Mouse (Mus musculus) neutrophil, adult 5-6 weeks (primary cell): Measurements from ENCODE around the gene Taar7e. TPM values are rescaled to one million over a fixed set of nuclear protein-coding genes. Genes with fewer than 3 reads are reported as not detected.

Experiments used
- total RNA-seq: library from RNA; stranded (forward); fragments of 200-1000 nt; gene quantifications from 2 replicates; pipeline ENCODE4 v1.2.3, GENCODE M21; 2017

Taar7e gene
- total RNA-seq, 1 experiment from 2014 or later = not detected

Other genes with a start within 250 kb of the Taar7e start
- not detected in 2 replicates for gene Slc18b1, start 240.6 kb upstream of the Taar7e start, total RNA-seq
- 83.7 and 93.7 TPM in 2 replicates for gene Vnn3, start 186.2 kb upstream of the Taar7e start, total RNA-seq
- gene Vnn1, start 142.9 kb upstream of the Taar7e start, total RNA-seq = 0.86 TPM in 1 of 2 replicates, not detected in the other
- gene Taar1, start 117.3 kb upstream of the Taar7e start, total RNA-seq = not detected in 2 replicates
- 0.61 TPM in 1 of 2 replicates, not detected in the other for gene Taar2, start 99.0 kb upstream of the Taar7e start, total RNA-seq
- gene Taar3, start 88.1 kb upstream of the Taar7e start, total RNA-seq = not detected in 2 replicates
- gene Taar4, start 77.1 kb upstream of the Taar7e start, total RNA-seq = not detected in 2 replicates
- gene Taar5, start 66.9 kb upstream of the Taar7e start, total RNA-seq = not detected in 2 replicates
- not detected in 2 replicates for gene Taar6, start 52.0 kb upstream of the Taar7e start, total RNA-seq
- not detected in 2 replicates for gene Taar7a, start 44.1 kb upstream of the Taar7e start, total RNA-seq
- not detected in 2 replicates for gene Taar7b, start 37.7 kb upstream of the Taar7e start, total RNA-seq
- not detected in 2 replicates for gene Taar7d, start 10.4 kb upstream of the Taar7e start, total RNA-seq
- not detected in 2 replicates for gene Taar7f, start 11.9 kb downstream of the Taar7e start, total RNA-seq
- not detected in 2 replicates for gene Taar8a, start 38.9 kb downstream of the Taar7e start, total RNA-seq
- gene Taar8b, start 54.7 kb downstream of the Taar7e start, total RNA-seq = not detected in 2 replicates
- not detected in 2 replicates for gene Taar8c, start 64.3 kb downstream of the Taar7e start, total RNA-seq
- gene Taar9, start 71.9 kb downstream of the Taar7e start, total RNA-seq = not detected in 2 replicates
- gene Stx7, start 111.7 kb downstream of the Taar7e start, total RNA-seq = 95.9 and 112 TPM in 2 replicates
- gene Moxd1, start 185.9 kb downstream of the Taar7e start, total RNA-seq = not detected in 2 replicates